Mouse (Mus musculus): ENCODE data around the gene Ranbp3l.

DNA sequence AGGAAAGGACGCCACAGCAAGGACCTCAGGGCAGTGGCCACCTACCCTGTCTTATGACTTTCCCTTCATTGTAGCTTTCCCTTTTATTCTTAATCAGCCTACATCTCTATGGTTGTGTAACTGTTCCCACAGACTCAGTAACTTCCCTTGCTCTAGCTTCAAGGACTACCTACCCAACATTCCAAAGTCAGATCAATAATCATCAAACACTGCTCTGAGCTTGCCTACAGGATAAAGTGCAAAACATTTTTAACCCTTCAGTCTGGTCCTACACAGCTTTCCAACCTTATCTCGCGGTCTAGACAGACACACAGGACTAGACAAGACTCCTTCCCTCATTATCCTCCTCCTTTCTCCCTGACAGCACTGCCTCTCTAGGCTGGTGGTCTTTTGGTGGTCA is 102.6 kb downstream of the Ranbp3l start:
- TF ChIP-seq CTCF (conservative IDR thresholded peaks at IDR 0.05 in 1 of 2, IDR thresholded peaks at IDR 0.05 in 1 of 2; ENCODE audit: low read depth in 2 of 2, low read length in 2 of 2) (no peak), BHLHE40 (IDR thresholded peaks at IDR 0.05; ENCODE audit: low read depth, low read length) (no peak), PAX5 (IDR thresholded peaks at IDR 0.05; ENCODE audit: low read length) (no peak), NRF1 (IDR thresholded peaks at IDR 0.05; ENCODE audit: low read depth, low read length) (no peak), EP300 (IDR thresholded peaks at IDR 0.05; ENCODE audit: low read length) (no peak), POLR2A (IDR thresholded peaks at IDR 0.05; ENCODE audit: low read depth, low read length) (no peak), ZNF384 (IDR thresholded peaks at IDR 0.05; ENCODE audit: low read depth, low read length) (no peak), ETS1 (conservative IDR thresholded peaks at IDR 0.05; ENCODE audit: low read depth, low read length) (no peak), GABPA (IDR thresholded peaks at IDR 0.05; ENCODE audit: insufficient replicate concordance, low read depth, low read length) (no peak), MAX (IDR thresholded peaks at IDR 0.05; ENCODE audit: low read length) (no peak), MAZ (IDR thresholded peaks at IDR 0.05; ENCODE audit: low read depth, low read length) (no peak)
